Mouse (Mus musculus) liver, embryonic 11.5 days (tissue): ENCODE data around the gene Hoxc11. TPM values are rescaled to one million over a fixed set of nuclear protein-coding genes. Genes with fewer than 3 reads are reported as not detected.

Source experiments
- ATAC-seq: fragments of 200-750 bp; cut with Nextera tagmentation; replicated peaks from 2 replicates; pipeline ENCODE4 v1.8.0; 2017; ENCODE audit warnings: moderate number of reproducible peaks, mild to moderate bottlenecking, moderate TSS enrichment, moderate library complexity; ENCODE audit not compliant: low FRiP score
- DNase-seq: peaks from one replicate; pipeline ENCODE4 v3.0.0-alpha.2; 2017; ENCODE audit warnings: low spot score
- H3K27ac ChIP-seq: fragments of 300-500 bp; sonication (generic); 2 replicates; pipeline ENCODE4 v1.5.1; 2014; ENCODE audit warnings: mild to moderate bottlenecking, low read depth, low read length, control low read depth
- H3K27me3 ChIP-seq: fragments of 300-500 bp; sonication (generic); replicated peaks from 2 replicates; pipeline ENCODE4 v1.6.1; 2014; ENCODE audit warnings: low read length, mixed read lengths; ENCODE audit not compliant: control insufficient read depth, insufficient read depth
- H3K36me3 ChIP-seq: fragments of 300-500 bp; sonication (generic); 2 replicates; pipeline ENCODE4 v1.6.1; 2014; ENCODE audit warnings: mild to moderate bottlenecking, low read length, moderate library complexity, mixed read lengths; ENCODE audit not compliant: control insufficient read depth, insufficient read depth
- H3K4me1 ChIP-seq: fragments of 300-500 bp; sonication (generic); replicated peaks from 2 replicates; pipeline ENCODE4 v1.6.1; 2014; ENCODE audit warnings: low read length, mixed read lengths; ENCODE audit not compliant: control insufficient read depth, insufficient read depth
- H3K4me2 ChIP-seq: fragments of 300-500 bp; sonication (generic); 2 replicates; pipeline ENCODE4 v1.6.1; 2014; ENCODE audit warnings: mild to moderate bottlenecking, control low read depth, moderate library complexity
- H3K4me3 ChIP-seq: fragments of 300-500 bp; sonication (generic); 2 replicates; pipeline ENCODE4 v1.5.1; 2014; ENCODE audit warnings: low read depth, low read length, control low read depth
- H3K9ac ChIP-seq: fragments of 300-500 bp; sonication (generic); 2 replicates; pipeline ENCODE4 v1.6.1; 2014; ENCODE audit warnings: low read depth, low read length, control low read depth
- H3K9me3 ChIP-seq: fragments of 300-500 bp; sonication (generic); 2 replicates; pipeline ENCODE4 v1.6.1; 2016; ENCODE audit warnings: low read length, inconsistent platforms, mixed read lengths; ENCODE audit not compliant: control insufficient read depth
- WGBS: fragments of 180-500 bp; shearing (Covaris S2); extraction: QIAGEN DNeasy Blood & Tissue Kit; methylation state at CpG from one replicate; pipeline ENCODE4 v1.1.7; 2014; 5-methylcytosine and 5-hydroxymethylcytosine counted together
- polyA plus RNA-seq: library from polyadenylated mRNA; unstranded; fragments of >200 nt; fragmentation: Nextera tagmentation; extraction: Ambion mirVana; gene quantifications from 2 replicates; pipeline ENCODE4 v1.2.1, GENCODE M21; 2014

Hoxc11 gene
- polyA plus RNA-seq, 1 experiment from 2014 or later, result not detected

GRCm38 (mm10) chr15:102980912-102981311 is 26.7 kb downstream of the Hoxc11 start:
- ATAC-seq (no peak), DNase-seq (no peak)
- no peak overlapping the region for H3K9ac ChIP-seq
- under 1% methylated on average over 14 of the region's 14 CpGs for WGBS
- H3K27me3 ChIP-seq, result peaks cover 100% of the 10 kb centered on the region
- H3K4me1 ChIP-seq, result peaks cover 4% of the 10 kb centered on the region
- no peaks in the 10 kb centered on the region for H3K36me3 ChIP-seq
- H3K4me2 ChIP-seq, result peak overlapping the region; percentile 57
- H3K27ac ChIP-seq, result no peak overlapping the region
- H3K4me3 ChIP-seq, result peak overlapping the region; percentile 33
- H3K9me3 ChIP-seq, result no peaks in the 10 kb centered on the region

DNA sequence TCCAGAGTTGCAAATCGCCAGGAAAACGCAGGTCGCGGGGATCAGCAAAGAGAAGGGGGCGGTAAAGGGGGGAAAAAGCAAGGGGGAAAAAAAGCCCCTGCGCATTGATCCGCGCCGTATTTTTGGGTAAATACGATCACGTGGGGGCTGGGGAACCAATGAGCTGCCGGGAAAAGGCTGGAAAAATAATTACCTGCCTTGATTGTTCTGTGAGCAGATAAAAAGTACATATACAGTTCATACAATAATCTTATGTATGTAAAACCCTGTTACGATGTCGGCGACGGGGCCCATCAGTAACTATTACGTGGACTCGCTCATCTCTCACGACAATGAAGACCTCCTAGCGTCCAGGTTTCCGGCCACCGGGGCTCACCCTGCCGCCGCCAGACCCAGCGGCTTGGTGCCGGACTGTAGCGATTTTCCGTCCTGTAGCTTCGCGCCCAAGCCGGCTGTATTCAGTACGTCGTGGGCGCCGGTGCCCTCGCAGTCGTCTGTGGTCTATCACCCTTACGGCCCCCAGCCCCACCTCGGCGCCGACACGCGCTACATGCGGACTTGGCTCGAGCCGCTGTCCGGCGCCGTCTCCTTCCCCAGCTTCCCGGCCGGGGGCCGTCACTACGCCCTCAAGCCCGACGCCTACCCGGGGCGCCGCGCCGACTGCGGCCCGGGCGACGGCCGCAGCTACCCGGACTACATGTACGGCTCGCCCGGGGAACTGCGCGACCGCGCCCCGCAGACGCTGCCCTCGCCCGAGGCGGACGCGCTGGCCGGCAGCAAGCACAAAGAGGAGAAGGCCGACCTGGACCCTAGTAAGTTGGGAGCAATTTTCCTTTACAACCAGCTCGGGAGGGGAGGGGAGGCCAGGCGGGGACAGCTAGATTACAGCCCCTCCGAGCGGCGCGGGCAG is 27.4 kb downstream of the Hoxc11 start:
- ATAC-seq (no peak), DNase-seq (no peak)
- Histone ChIP-seq H3K9ac (no peak overlapping the region), H3K9me3 (no peaks in the 10 kb centered on the region), H3K27ac (no peak overlapping the region), H3K4me1 (peaks cover 4% of the 10 kb centered on the region), H3K27me3 (peaks cover 100% of the 10 kb centered on the region), H3K36me3 (no peaks in the 10 kb centered on the region), H3K4me3 (peak overlapping the region; percentile 33), H3K4me2 (peak overlapping the region; percentile 57)
- under 1% methylated on average over 88 of the region's 88 CpGs for WGBS

DNA sequence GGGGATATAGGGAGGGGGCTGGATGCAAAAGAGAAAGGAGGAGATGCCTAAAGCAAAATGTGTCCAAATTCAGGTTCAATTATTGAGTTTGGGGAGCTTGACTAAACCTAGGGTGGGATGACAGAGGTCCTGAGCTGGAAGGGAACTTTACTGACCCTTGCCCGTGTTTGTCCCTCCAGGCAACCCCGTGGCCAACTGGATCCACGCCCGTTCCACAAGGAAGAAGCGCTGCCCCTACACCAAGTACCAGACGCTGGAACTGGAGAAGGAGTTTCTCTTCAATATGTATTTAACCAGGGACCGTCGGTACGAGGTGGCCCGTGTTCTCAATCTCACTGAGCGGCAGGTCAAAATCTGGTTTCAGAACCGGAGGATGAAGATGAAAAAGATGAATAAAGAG is 29.5 kb downstream of the Hoxc11 start:
- Histone ChIP-seq H3K9me3 (no peaks in the 10 kb centered on the region), H3K9ac (no peak overlapping the region), H3K27ac (no peak overlapping the region), H3K4me1 (peaks cover 4% of the 10 kb centered on the region), H3K27me3 (peaks cover 100% of the 10 kb centered on the region), H3K4me3 (no peak overlapping the region), H3K36me3 (no peaks in the 10 kb centered on the region), H3K4me2 (no peak overlapping the region)
- 3% methylated on average over 12 of the region's 12 CpGs for WGBS
- no peak for ATAC-seq
- DNase-seq, result no peak

DNA sequence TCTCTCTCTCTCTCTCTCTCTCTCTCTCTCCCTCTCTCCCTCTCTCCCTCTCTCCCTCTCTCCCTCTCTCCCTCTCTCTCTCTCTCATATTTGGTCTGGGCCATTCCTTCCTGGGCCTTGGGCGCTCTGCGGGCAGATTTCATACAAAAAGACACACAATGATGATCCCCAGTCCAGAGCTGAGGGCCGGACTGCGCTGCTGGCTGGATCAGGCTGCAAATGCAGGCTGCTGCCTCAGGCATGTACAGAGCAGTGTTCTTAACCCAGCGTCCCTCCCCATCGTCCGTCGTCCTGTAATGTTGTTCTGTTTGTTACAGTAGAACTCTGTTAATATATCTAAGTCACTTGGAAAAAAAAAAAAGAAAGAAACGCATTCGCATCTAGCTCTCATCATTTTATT is 30.3 kb downstream of the Hoxc11 start:
- DNase-seq (no peak), ATAC-seq (no peak)
- no peak overlapping the region for H3K9ac ChIP-seq
- H3K4me2 ChIP-seq, result no peak overlapping the region
- no peaks in the 10 kb centered on the region for H3K9me3 ChIP-seq
- H3K4me1 ChIP-seq, result peaks cover 4% of the 10 kb centered on the region
- no peak overlapping the region for H3K27ac ChIP-seq
- H3K36me3 ChIP-seq, result no peaks in the 10 kb centered on the region
- peaks cover 100% of the 10 kb centered on the region for H3K27me3 ChIP-seq
- H3K4me3 ChIP-seq, result no peak overlapping the region
- 2% methylated on average over 10 of the region's 10 CpGs for WGBS

DNA sequence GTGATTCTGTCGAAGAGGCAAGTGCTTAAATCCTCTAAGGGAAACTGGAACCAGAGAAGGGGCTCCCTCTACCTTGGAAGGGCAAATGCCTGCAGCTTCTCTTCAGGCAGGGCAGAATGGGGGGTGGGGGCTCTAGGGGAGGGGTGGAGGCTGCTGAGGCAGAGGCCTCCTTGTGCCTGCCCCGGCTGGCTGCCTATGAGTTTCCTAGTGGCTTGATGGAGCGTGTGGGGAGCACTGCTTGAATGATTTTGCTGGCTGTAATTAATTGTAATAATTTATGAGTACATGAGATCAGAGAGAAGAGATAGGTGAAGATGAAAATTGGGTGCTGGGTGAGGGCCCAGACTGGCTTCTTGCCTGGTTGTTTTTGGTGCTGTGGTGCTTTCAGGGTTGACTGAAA is 30.7 kb downstream of the Hoxc11 start:
- Histone ChIP-seq H3K4me2 (no peak overlapping the region), H3K27ac (no peak overlapping the region), H3K9ac (no peak overlapping the region), H3K36me3 (no peaks in the 10 kb centered on the region), H3K9me3 (no peaks in the 10 kb centered on the region), H3K4me3 (no peak overlapping the region), H3K27me3 (peaks cover 100% of the 10 kb centered on the region), H3K4me1 (peaks cover 4% of the 10 kb centered on the region)
- 11% methylated on average over 3 of the region's 3 CpGs for WGBS
- DNase-seq, result no peak
- ATAC-seq, result no peak

- no peak overlapping the region for H3K9ac ChIP-seq
Measured at GRCm38 (mm10) chr15:102987124-102987833, 33.1 kb downstream of the Hoxc11 start.

GRCm38 (mm10) chr15:102988078-102988477 is 33.9 kb downstream of the Hoxc11 start:
- no peak overlapping the region for H3K9ac ChIP-seq
- no peaks in the 10 kb centered on the region for H3K9me3 ChIP-seq
- 23% methylated on average over 5 of the region's 5 CpGs for WGBS
- ATAC-seq, result no peak
- H3K27ac ChIP-seq, result no peak overlapping the region
- H3K4me1 ChIP-seq, result no peaks in the 10 kb centered on the region
- peaks cover 100% of the 10 kb centered on the region for H3K27me3 ChIP-seq
- no peak for DNase-seq
- H3K4me3 ChIP-seq, result no peak overlapping the region
- H3K4me2 ChIP-seq, result no peak overlapping the region
- H3K36me3 ChIP-seq, result no peaks in the 10 kb centered on the region

More at GRCm38 (mm10) chr15:102987124-102987833, 33.1 kb downstream of the Hoxc11 start:
- no peaks in the 10 kb centered on the region for H3K9me3 ChIP-seq
- H3K4me1 ChIP-seq, result no peaks in the 10 kb centered on the region
- 3% methylated on average over 21 of the region's 21 CpGs for WGBS
- H3K36me3 ChIP-seq, result no peaks in the 10 kb centered on the region
- H3K4me3 ChIP-seq, result no peak overlapping the region
- no peak overlapping the region for H3K4me2 ChIP-seq
- no peak overlapping the region for H3K27ac ChIP-seq
- peaks cover 100% of the 10 kb centered on the region for H3K27me3 ChIP-seq
- ATAC-seq (no peak), DNase-seq (peak; percentile 85)

GRCm38 (mm10) chr15:102990461-102991397 is 36.5 kb downstream of the Hoxc11 start, which contains the start of gene Hoxc8:
Gene Hoxc8, plus strand, starts transcription at chr15:102990607.
- DNase-seq (no peak), ATAC-seq (no peak)
- Histone ChIP-seq H3K27ac (no peak within 1 kb of the TSS), H3K9me3 (no peaks in the 10 kb centered on the region), H3K4me2 (no peak within 1 kb of the TSS), H3K27me3 (peaks cover 99% of the 10 kb centered on the region), H3K4me3 (peak within 1 kb of the TSS; percentile 4; the same call in 1 of the 2 replicates), H3K4me1 (no peaks in the 10 kb centered on the region), H3K36me3 (no peaks in the 10 kb centered on the region), H3K9ac (no peak within 1 kb of the TSS)
- WGBS, result 2% methylated on average over 66 of the region's 69 CpGs
